Mouse (Mus musculus) testis, adult 2 months (tissue): ENCODE measurements at regions not wholly inside any gene's neighbourhood (a gene's known extent, or its start where the extent isn't known, plus 50 kb on each side); places are given as distances from the start of the nearest gene placed in this dataset.

ENCODE experiments used
- H3K27ac ChIP-seq: fragments of 200-500 bp; 2 replicates; pipeline ENCODE4 v1.5.1; 2012; ENCODE audit warnings: low read depth, low read length; ENCODE audit not compliant: control insufficient read depth, insufficient read depth
- H3K27me3 ChIP-seq: fragments of 200-500 bp; 2 replicates; pipeline ENCODE4 v1.6.1; 2012; ENCODE audit warnings: mild to moderate bottlenecking, low read length, moderate library complexity; ENCODE audit not compliant: control insufficient read depth, insufficient read depth
- H3K36me3 ChIP-seq: fragments of 200-500 bp; 2 replicates; pipeline ENCODE4 v1.6.1; 2012; ENCODE audit warnings: mild to moderate bottlenecking, low read length; ENCODE audit not compliant: control insufficient read depth, insufficient read depth
- H3K4me1 ChIP-seq: fragments of 200-500 bp; 2 replicates; pipeline ENCODE4 v1.6.1; 2012; ENCODE audit warnings: low read length; ENCODE audit not compliant: control insufficient read depth, insufficient read depth
- H3K4me3 ChIP-seq: fragments of 200-500 bp; 2 replicates; pipeline ENCODE4 v1.5.1; 2012; ENCODE audit warnings: low read depth, mild to moderate bottlenecking, low read length, moderate library complexity, mixed read lengths; ENCODE audit not compliant: control insufficient read depth
- CTCF ChIP-seq: fragments of 200-500 bp; IDR thresholded peaks from 2 replicates; pipeline ENCODE4 v1.5.1; 2012; ENCODE audit warnings: low read depth, mild to moderate bottlenecking, inconsistent platforms, low read length, moderate library complexity; ENCODE audit not compliant: control insufficient read depth, insufficient read depth, insufficient replicate concordance
- POLR2A ChIP-seq: fragments of 200-500 bp; IDR thresholded peaks from 2 replicates; pipeline ENCODE4 v1.6.1; 2012; ENCODE audit warnings: low read depth, mild to moderate bottlenecking, inconsistent platforms, low read length, moderate library complexity; ENCODE audit not compliant: control insufficient read depth

- H3K4me3 ChIP-seq: no peak overlapping the region
Measured at GRCm38 (mm10) chr1:90404717-90405487, 197.9 kb upstream of the Cops8 start.

GRCm38 (mm10) chr1:90406663-90407062 lies 196.1 kb upstream of the Cops8 start:
- H3K4me1 ChIP-seq: no peaks in the 10 kb centered on the region; the same call in 1 of the 2 replicates
- TF ChIP-seq CTCF (no peak), POLR2A (no peak)
- no peaks in the 10 kb centered on the region for H3K27me3 ChIP-seq
- no peak overlapping the region for H3K4me3 ChIP-seq
- no peaks in the 10 kb centered on the region for H3K36me3 ChIP-seq
- no peak overlapping the region for H3K27ac ChIP-seq

More at GRCm38 (mm10) chr1:90404717-90405487, 197.9 kb upstream of the Cops8 start:
- no peak overlapping the region for H3K27ac ChIP-seq
- TF ChIP-seq CTCF (no peak), POLR2A (no peak)
- H3K36me3 ChIP-seq: no peaks in the 10 kb centered on the region
- no peaks in the 10 kb centered on the region; the same call in 1 of the 2 replicates for H3K4me1 ChIP-seq
- H3K27me3 ChIP-seq: no peaks in the 10 kb centered on the region

GRCm38 (mm10) chr1:90408504-90409215 lies 194.1 kb upstream of the Cops8 start:
- no peaks in the 10 kb centered on the region for H3K36me3 ChIP-seq
- H3K4me1 ChIP-seq: no peaks in the 10 kb centered on the region
- TF ChIP-seq POLR2A (no peak), CTCF (no peak)
- no peak overlapping the region for H3K4me3 ChIP-seq
- no peak overlapping the region for H3K27ac ChIP-seq
- H3K27me3 ChIP-seq: no peaks in the 10 kb centered on the region

- Histone ChIP-seq H3K4me3 (no peak overlapping the region), H3K27ac (no peak overlapping the region), H3K27me3 (no peaks in the 10 kb centered on the region), H3K4me1 (no peaks in the 10 kb centered on the region), H3K36me3 (no peaks in the 10 kb centered on the region)
- TF ChIP-seq POLR2A (no peak), CTCF (no peak)
Measured at GRCm38 (mm10) chr1:90409236-90409635, 193.5 kb upstream of the Cops8 start.

GRCm38 (mm10) chr1:90412511-90413045 lies 190.2 kb upstream of the Cops8 start:
- H3K4me1 ChIP-seq: no peaks in the 10 kb centered on the region
- H3K4me3 ChIP-seq: no peak overlapping the region
- TF ChIP-seq CTCF: no peak
- no peaks in the 10 kb centered on the region for H3K36me3 ChIP-seq
- H3K27me3 ChIP-seq: no peaks in the 10 kb centered on the region
- H3K27ac ChIP-seq: no peak overlapping the region

GRCm38 (mm10) chr1:90414751-90415150 lies 188.0 kb upstream of the Cops8 start:
- Histone ChIP-seq H3K4me1 (no peaks in the 10 kb centered on the region), H3K36me3 (no peaks in the 10 kb centered on the region), H3K27ac (no peak overlapping the region), H3K27me3 (no peaks in the 10 kb centered on the region), H3K4me3 (no peak overlapping the region)
- TF ChIP-seq CTCF (no peak), POLR2A (no peak)

GRCm38 (mm10) chr1:90424066-90424821 lies 178.5 kb upstream of the Cops8 start:
- H3K36me3 ChIP-seq: no peaks in the 10 kb centered on the region
- H3K27me3 ChIP-seq: no peaks in the 10 kb centered on the region
- no peaks in the 10 kb centered on the region for H3K4me1 ChIP-seq
- no peak overlapping the region for H3K27ac ChIP-seq
- no peak overlapping the region for H3K4me3 ChIP-seq
- TF ChIP-seq POLR2A: no peak
- TF ChIP-seq CTCF: no peak

- no peak for TF ChIP-seq CTCF
- no peak for TF ChIP-seq POLR2A
- H3K27me3 ChIP-seq: no peaks in the 10 kb centered on the region
Measured at GRCm38 (mm10) chr1:90428334-90428733, 174.4 kb upstream of the Cops8 start.

More at GRCm38 (mm10) chr1:90428334-90428733, 174.4 kb upstream of the Cops8 start:
- H3K27ac ChIP-seq: no peak overlapping the region
- no peak overlapping the region for H3K4me3 ChIP-seq
- no peaks in the 10 kb centered on the region for H3K36me3 ChIP-seq
- no peaks in the 10 kb centered on the region for H3K4me1 ChIP-seq
